Mouse (Mus musculus): Measurements from ENCODE around the gene Dagla.

Dagla gene

DNA sequence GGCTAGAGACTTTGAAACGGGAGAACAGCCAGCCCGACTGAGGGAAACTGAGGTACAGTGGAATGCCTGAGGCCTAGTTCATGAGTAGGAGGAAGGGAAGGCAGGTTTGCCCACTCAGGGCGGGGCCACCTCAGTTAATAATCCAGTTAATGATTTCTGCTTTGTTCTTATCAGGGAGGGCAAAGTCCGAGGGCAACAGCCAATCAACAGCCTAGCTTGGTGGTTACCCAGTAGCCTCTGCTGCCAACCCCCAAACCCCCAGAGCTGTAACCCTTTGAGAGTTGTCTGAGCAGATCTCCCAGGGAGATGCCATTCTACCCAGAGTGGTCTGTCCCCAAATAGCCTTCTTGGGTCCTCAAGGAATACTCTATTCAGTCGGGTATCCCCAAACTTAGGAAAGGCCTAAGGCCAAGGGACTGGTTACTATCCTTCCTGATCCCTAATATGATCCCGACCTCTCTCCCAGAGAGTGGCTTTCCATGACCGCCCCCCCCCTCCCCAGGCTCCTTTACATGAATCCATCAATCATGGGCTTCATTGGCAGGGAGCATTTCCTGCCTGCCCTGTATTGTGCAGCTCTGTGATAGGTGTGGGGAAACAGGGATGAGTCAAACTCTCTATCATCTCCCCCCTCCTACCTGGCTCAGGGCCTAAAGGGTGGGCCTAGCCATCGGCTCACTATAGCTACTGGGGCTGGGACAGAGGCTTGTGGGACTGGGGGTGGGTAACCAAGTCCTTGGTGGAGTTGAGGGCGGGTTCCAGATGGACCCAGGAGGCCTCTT is 68.7 kb downstream of the Dagla start:
- no peak for DNase-seq (ENCODE audit: low spot score)

- no peak for DNase-seq (ENCODE audit: low spot score)
Observed at GRCm38 (mm10) chr19:10232327-10233017, 72.2 kb downstream of the Dagla start.

- no peak for DNase-seq (ENCODE audit: low spot score)
Observed at GRCm38 (mm10) chr19:10231871-10232270, 72.8 kb downstream of the Dagla start.

DNA sequence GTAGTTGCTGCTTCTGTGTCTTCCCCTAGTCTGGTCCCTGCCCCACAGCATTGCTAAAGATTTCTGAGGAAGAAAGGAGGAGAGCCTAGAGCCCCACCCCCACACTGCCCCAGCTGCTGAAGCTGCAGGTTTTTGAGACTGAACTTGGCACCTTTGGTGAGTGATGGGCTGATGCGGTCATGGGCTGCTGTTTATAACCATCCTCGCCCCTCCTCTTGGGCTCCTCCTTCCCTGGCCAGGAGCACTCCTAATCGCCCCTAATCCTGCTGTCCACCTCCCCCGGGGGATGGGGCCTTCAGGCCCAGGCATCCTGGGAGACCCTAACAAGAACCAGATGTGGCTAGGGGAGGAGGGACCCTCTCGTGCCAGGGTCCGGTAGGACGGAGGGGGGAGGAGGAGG is 73.7 kb downstream of the Dagla start:
- DNase-seq (ENCODE audit: low spot score), result peak; percentile 81

DNA sequence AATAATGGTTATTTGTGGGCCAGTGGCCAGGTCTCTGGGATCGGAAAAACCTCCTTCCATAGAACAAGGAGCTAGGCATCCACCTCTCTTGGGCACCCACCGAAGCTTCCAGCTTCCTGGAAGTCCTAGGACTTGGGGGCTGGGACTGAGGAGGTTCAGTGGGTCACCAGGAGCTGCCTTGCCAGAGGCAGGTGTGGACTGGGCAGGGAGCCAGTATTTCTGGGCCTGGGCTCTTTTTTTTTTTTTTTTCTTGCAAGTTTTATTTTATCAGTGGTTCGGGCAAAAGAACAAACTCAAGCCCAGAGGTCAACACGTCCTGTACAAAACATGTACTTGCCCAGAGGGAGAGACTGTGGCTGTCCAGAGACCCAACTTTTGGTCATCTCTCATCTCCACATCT is 78.9 kb downstream of the Dagla start:
- no peak for DNase-seq (ENCODE audit: low spot score)

GRCm38 (mm10) chr19:10224637-10225453 is 79.8 kb downstream of the Dagla start:
- peak; percentile 53 for DNase-seq (ENCODE audit: low spot score)

DNA sequence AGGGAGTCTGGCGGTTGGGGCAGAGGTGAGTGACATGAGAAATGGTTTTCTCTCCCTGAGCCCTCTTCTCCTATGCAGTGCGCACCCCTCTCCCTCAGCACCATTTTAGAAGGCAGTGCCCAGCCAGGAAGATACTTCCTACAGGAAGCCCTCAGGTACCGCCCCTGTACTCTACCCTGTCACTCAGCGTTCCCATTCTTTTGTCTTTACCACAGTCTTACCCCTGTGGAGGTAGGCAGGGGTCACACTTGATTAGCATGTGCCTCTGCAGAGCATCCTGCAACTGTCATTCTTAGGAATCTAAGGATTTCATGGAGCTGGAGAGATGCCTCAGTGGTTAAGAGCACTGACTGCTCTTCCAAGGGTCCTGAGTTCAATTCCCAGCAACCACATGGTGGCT is 81.1 kb downstream of the Dagla start:
- no peak for DNase-seq (ENCODE audit: low spot score)

- DNase-seq (ENCODE audit: low spot score), result peak; percentile 63
Observed at GRCm38 (mm10) chr19:10222656-10223055, 82.0 kb downstream of the Dagla start.

DNA sequence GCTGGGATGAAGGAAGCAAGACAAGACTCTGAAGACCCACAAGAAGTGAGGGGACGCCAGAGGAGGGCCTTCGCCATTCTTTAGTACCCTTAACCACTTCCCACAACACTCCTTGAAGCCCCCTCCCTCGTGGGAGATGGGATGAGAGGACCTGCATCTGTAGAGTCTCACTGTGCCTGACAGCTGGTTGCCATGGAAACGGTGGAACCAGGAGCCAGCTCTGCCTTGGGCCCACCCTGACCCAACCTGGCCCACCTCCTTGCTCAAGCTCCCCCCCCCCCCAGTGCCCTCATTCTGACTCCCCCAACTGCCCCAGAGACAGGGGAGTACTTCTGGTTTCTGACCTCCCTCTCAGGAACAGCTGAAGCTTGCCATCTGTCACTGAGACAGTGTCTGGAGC is 83.1 kb downstream of the Dagla start:
- peak; percentile 71 for DNase-seq (ENCODE audit: low spot score)

DNA sequence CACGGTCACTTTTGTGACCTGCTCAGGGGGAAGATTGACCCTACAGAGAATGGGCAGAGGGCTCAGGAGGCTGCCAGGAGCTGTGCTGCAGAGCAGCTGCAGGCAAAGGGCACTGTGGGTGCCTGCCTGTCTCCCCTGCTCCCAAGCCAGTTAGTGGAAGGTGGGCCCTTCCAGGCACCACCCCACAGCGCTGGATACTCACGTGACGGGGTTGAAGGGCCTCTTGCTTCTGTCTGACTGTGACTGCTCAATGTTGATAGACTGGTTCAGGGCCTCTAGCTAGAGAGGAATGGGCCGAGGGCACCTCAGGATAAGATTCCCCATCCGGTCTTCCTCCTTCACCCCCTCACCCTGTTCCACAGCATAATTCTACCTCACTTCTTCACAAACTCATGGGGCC is 85.1 kb downstream of the Dagla start:
- no peak for DNase-seq (ENCODE audit: low spot score)

GRCm38 (mm10) chr19:10219108-10219507 is 85.6 kb downstream of the Dagla start:
- DNase-seq (ENCODE audit: low spot score), result peak; percentile 32

DNA sequence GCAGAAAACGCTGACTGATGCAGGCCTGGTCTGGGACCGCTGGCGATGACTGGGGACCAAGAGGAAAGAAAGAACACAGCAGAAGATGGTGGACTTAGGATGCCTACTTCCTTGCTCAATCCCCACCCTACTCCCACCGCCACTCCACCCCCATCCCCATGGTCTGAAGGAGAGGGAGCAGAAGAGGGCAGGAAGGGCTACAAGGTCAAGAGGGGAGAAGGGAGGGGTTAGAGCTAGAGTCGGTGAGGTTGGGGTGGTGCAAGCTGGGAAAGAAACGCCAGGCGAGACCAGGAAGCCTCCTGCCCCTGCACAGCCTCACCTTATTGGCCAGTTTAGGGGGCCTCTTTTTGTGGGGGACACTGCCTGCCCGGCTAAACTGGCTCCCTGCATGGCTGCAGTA is 88.6 kb downstream of the Dagla start:
- no peak for DNase-seq (ENCODE audit: low spot score)

DNA sequence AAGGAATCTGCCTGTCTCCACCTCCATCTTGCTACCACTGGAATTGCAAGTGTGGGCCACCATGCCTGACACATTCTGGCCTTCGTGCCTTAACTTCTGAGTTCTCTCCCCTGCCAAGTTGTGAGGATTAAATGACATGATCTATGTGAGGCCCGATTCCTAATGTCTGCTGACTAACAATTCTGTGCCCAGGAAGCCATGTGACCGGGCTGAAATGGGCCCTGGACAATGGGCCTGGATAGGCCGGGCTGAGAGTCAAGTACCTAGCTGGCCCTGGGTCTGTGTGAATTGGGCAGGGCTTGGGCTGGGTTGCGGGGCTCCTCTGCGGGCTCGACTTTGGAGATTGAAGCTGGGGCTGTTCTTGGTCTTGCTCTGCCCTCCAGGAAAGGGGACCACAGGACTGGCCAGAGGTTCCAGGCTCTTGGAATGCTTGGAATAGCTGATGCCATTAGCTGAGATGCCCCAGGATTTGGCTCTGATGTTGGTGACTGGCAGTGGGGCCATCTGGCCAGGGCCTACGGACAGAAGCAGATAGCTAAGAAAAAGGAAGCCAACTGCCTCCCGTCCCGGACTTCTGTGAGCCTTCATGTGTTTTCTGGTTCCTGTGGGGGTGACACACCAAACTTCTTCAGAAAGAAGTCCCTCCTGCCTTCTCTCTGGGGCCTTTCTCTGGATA is 90.7 kb downstream of the Dagla start:
- DNase-seq (ENCODE audit: low spot score), result no peak

- no peak for DNase-seq (ENCODE audit: low spot score)
Observed at GRCm38 (mm10) chr19:10210885-10211284, 93.8 kb downstream of the Dagla start.

GRCm38 (mm10) chr19:10208851-10209250 is 95.8 kb downstream of the Dagla start:
- no peak for DNase-seq (ENCODE audit: low spot score)

- no peak for DNase-seq (ENCODE audit: low spot score)
Observed at GRCm38 (mm10) chr19:10205051-10205450, 99.6 kb downstream of the Dagla start.

DNA sequence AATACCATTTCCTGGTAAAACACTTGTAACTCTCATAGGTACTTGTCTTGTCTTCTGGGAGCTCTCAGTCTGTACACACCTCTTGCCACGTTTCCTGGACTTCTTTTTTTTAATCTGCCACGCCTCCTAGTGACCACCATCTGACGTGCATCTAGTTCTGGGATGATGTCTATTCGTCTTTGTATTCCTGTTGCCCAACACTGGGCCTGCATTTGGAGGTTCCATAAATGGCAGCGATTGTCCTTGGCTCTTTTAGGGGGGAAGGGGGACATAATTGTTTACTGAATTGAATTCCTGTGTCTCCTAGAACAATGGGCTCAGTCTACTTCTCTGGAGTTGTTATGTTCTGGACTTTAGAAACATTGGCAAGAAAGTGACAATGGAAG is 100.1 kb downstream of the Dagla start:
- DNase-seq (ENCODE audit: low spot score), result peak; percentile 61

DNA sequence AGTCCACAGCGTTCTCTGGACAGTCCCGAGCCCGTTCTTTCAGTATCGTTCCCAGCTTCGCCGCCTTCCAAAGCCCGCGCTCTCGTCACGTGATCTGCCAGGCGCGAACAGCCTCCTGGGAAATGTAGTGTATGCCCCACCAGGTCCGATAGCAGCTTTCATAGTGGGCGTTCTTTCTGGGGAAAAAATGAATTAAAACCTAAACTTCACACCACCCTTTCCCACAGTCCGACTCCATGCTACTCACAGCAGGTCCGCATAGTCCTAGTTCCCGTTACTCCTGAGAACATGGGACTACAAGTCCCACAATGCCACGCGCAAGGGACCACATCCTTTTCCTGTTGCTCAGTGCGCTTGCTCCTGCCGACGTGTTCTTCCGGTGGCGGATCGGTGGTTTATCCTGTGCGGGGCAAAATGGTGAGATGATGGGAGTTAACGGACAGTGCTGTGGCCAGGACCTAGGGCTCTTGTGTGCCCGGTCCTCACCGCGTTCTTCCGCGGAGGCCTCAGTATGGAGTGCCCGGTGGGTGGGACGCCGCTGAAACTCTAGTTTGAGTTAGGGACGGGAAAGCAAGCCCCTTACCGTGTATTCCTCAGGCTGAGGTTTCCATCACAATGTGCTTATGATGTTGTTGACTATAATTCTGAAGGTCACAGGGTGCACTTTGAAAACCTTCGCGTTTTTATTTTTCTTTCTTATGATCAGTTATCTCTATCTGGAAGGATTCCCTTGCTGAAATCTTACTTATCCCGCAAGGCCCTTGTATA is 100.6 kb downstream of the Dagla start, which contains the start of the genes Tmem258 and Fen1:
Gene Tmem258 (plus strand): TSS at position 167 of the 768 bp plus-strand sequence.
Gene Fen1 (minus strand): TSS at position 322 of the 768 bp plus-strand sequence.
- DNase-seq (ENCODE audit: low spot score), result peak; percentile 92

DNA sequence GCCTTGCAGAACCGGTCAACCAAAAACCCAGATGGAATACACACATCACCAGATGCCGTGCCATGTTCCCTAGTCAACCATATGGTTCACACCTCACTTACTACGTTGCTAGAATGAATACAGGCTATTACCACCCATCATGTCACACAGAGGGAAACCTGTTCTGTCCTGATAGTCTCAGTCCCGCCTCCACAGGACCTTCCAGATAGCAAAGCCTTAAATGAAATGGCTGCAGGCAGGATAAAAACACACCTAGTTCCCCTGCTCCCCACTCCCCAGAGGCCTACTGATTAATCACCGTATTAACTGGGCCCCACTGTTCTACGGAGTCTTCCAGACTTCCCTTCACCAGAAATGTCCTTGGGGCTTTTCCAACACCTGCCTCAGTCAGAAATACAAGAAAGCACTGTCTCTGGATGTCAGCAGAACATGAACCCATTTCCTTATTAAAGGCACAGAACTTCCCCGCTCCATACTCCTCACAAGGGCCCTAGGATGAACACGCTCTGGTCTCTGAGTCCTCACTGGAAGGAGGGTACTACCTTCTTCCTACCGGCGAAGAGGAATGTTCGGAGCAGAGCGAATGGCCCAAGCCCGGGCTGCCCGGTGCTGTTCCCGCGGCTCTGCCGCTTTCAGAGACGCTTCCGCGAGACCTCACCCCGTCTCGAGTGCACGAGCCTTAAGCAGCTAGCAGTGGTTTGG is 101.4 kb downstream of the Dagla start:
- peak; percentile 26 for DNase-seq (ENCODE audit: low spot score)

GRCm38 (mm10) chr19:10198723-10199122 is 106.0 kb downstream of the Dagla start:
- DNase-seq (ENCODE audit: low spot score), result peak; percentile 47

GRCm38 (mm10) chr19:10198286-10198685 is 106.4 kb downstream of the Dagla start:
- no peak for DNase-seq (ENCODE audit: low spot score)

All from yolk sac, embryonic 10.5 days (tissue).